Mouse (Mus musculus): Measurements from ENCODE around the gene Sarnp.

DNA sequence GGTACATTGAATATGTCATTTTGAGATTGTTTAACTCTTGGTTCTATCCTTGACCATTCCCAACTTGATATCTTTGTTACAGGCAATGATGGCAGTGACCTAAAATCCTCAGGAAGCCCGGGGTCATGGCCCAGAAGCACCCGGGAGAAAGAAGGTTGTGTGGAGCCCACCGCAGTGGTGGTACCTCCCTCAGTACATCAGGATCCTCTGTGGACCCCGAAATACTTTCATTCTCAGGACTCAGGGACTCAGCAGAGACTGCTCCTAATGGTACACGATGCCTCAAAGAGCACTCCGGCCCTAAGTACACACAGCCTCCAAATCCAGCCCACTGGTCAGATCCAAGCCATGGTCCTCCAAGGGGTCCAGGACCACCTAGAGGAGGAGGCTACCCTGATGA lies 11.0 kb upstream of the Sarnp start:
- TF ChIP-seq CTCF (IDR thresholded peaks at IDR 0.05; ENCODE audit: borderline replicate concordance, control insufficient read depth, extremely low read depth, insufficient read depth, low read length, poor library complexity) = no peak
- TF ChIP-seq POLR2A (IDR thresholded peaks at IDR 0.05; ENCODE audit: control insufficient read depth, extremely low read depth, insufficient read depth, low read length, poor library complexity) = no peak
